Mouse (Mus musculus) midbrain, embryonic 11.5 days (tissue): ENCODE measurements at regions not wholly inside any gene's neighbourhood (a gene's known extent, or its start where the extent isn't known, plus 50 kb on each side); places are given as distances from the start of the nearest gene placed in this dataset.

Source experiments
- ATAC-seq: fragments of 200-750 bp; cut with Nextera tagmentation; 2 replicates; pipeline ENCODE4 v1.8.0; 2017; ENCODE audit warnings: moderate TSS enrichment, moderate library complexity; ENCODE audit not compliant: low FRiP score
- DNase-seq: peaks from one replicate; pipeline ENCODE4 v3.0.0; 2015; ENCODE audit warnings: low spot score; ENCODE audit errors: missing footprints
- H3K27ac ChIP-seq: fragments of 300-500 bp; sonication (generic); 2 replicates; pipeline ENCODE4 v1.5.1; 2014; ENCODE audit warnings: low read depth, low read length
- H3K27me3 ChIP-seq: fragments of 300-500 bp; sonication (generic); 2 replicates; pipeline ENCODE4 v1.6.1; 2014; ENCODE audit warnings: mild to moderate bottlenecking, low read length, moderate library complexity, mixed read lengths; ENCODE audit not compliant: control insufficient read depth, insufficient read depth
- H3K36me3 ChIP-seq: fragments of 300-500 bp; sonication (generic); 2 replicates; pipeline ENCODE4 v1.6.1; 2014; ENCODE audit warnings: mild to moderate bottlenecking, low read length, moderate library complexity, mixed read lengths; ENCODE audit not compliant: control insufficient read depth, insufficient read depth
- H3K4me1 ChIP-seq: fragments of 300-500 bp; sonication (generic); 2 replicates; pipeline ENCODE4 v1.6.1; 2014; ENCODE audit warnings: low read length; ENCODE audit not compliant: control insufficient read depth, insufficient read depth
- H3K4me2 ChIP-seq: fragments of 300-500 bp; sonication (generic); 2 replicates; pipeline ENCODE4 v1.6.1; 2014; ENCODE audit warnings: mild to moderate bottlenecking, moderate library complexity
- H3K4me3 ChIP-seq: fragments of 300-500 bp; sonication (generic); 2 replicates; pipeline ENCODE4 v1.5.1; 2014; ENCODE audit warnings: low read depth, low read length
- H3K9ac ChIP-seq: fragments of 300-500 bp; sonication (generic); 2 replicates; pipeline ENCODE4 v1.6.1; 2014; ENCODE audit warnings: low read length
- H3K9me3 ChIP-seq: fragments of 300-500 bp; sonication (generic); 2 replicates; pipeline ENCODE4 v1.6.1; 2016; ENCODE audit warnings: low read length; ENCODE audit not compliant: control insufficient read depth
- WGBS: fragments of 180-500 bp; shearing (Covaris S2); extraction: QIAGEN DNeasy Blood & Tissue Kit; methylation state at CpG from one replicate; pipeline ENCODE4 v1.1.7; 2014; 5-methylcytosine and 5-hydroxymethylcytosine counted together

DNA sequence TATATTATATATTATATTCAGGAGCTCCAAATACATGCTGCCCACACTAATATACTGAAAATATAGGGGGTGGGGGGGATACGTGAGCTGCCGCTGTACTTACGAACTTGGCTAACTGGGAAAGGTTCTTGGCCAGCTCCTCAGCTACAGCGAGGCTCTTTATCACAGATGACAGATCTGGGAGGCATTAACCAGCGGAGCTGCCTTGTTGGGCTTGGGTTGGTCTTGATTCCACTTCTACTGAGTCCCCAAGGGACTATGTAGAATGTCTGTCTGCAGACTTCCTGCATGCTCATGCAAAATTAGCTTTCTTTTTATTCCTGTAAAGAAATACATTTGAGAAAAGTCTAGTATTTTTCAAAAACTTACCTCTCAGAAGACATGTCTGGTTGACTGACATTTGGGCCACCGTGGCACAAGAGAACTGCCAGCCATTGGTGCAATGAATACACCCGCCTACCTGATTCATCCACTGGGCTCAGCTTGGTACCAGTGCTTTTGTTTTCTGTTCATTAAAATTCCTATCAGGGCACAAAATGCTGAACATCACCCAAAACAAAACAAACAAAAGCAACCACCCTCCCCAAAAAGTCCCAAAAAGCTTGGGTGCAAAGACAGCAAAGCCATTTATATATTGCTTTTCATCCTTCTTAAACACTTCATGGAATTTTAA is 253.2 kb downstream of the Spry2 start:
- Histone ChIP-seq H3K36me3 (no peaks in the 10 kb centered on the region), H3K27me3 (no peaks in the 10 kb centered on the region), H3K4me2 (no peak overlapping the region), H3K9me3 (no peaks in the 10 kb centered on the region), H3K4me3 (no peak overlapping the region), H3K4me1 (no peaks in the 10 kb centered on the region), H3K27ac (no peak overlapping the region), H3K9ac (no peak overlapping the region)
- 90% methylated on average over 7 of the region's 7 CpGs for WGBS
- peak; percentile 72 for DNase-seq
- no peak for ATAC-seq

DNA sequence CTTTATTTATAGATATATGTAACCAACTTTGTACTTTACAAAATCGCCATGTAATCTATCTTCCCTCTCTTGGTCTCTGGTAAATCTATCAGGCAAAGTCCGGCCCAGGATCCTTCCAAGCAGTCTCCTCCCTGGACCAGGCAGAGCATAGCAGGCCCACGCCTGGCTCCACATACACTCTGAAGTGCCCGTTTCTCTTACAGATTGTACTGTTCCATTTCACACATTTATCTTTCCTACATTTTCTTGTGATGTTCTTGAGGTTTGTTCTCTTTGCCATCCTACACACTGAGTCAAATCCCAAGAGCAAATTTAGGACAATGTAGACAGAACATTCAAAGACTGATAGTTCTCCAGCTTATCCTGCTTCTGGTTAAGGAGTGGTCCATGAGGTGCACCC is 264.3 kb downstream of the Spry2 start:
- DNase-seq, result no peak
- Histone ChIP-seq H3K36me3 (no peaks in the 10 kb centered on the region), H3K27me3 (no peaks in the 10 kb centered on the region), H3K9me3 (no peaks in the 10 kb centered on the region), H3K4me2 (no peak overlapping the region), H3K4me1 (peaks cover 6% of the 10 kb centered on the region), H3K9ac (no peak overlapping the region), H3K27ac (no peak overlapping the region), H3K4me3 (no peak overlapping the region)
- WGBS, result 89% methylated on average over 4 of the region's 4 CpGs
- ATAC-seq, result no peak

DNA sequence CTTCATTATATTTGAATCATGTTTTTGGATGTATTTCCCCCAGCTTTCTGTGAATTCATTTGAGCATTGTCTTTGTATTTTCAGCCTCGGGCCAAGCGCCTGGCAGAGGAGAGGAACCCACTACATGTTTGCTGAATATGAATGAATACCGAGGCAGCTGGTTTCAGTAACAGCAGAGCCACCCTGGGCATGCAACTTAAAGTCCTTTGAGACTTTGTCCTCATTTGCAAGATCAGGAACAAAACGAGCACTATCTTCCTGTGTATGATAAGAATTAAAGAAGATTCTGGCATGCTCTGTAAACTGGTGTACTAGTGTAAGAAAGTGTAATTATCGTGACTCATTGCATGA is 265.0 kb downstream of the Spry2 start:
- DNase-seq (no peak), ATAC-seq (no peak)
- no peak overlapping the region for H3K4me3 ChIP-seq
- no peak overlapping the region; the same call in 1 of the 2 replicates for H3K27ac ChIP-seq
- no peak overlapping the region for H3K4me2 ChIP-seq
- H3K36me3 ChIP-seq, result no peaks in the 10 kb centered on the region
- no peak overlapping the region for H3K9ac ChIP-seq
- no peaks in the 10 kb centered on the region for H3K27me3 ChIP-seq
- H3K9me3 ChIP-seq, result no peaks in the 10 kb centered on the region
- 70% methylated on average over 5 of the region's 5 CpGs for WGBS
- H3K4me1 ChIP-seq, result peaks cover 6% of the 10 kb centered on the region

DNA sequence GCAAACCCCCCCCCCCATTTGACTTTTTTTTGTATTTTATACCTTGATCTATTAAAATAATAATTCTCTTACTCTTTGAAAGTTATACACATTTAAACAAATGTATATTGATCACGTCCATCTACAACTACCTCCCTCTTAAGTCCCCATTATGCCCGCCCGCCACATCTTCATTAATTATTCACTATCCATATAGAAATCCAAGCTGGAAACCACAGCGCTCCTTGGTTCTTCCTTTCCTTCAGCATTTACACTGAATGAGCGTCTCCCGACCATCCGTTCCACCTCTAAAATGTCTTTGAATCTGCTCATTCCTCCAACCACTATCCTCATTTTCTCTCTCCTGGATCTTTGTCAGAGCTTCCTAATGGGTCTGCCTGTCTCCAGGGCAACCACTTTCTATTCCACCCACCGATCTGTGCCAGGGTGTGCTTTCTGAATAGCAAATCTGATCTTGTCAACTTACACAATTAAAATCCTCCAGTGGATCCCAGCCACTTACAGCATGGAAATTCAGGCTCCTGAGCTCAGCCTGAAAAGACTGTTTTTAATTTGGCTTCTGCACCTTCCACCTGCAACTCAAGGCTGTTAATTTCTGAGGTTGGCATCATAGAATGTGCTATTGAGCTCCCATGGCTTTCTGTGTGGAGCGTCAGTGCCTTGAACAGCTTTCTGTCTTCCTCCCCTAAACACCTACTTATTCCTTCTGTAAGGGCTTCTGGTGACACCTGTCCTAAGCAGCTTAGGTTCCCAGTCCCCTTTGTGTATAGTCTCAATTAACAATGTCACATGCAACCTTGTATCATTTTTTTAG is 265.5 kb downstream of the Spry2 start:
- Histone ChIP-seq H3K4me1 (peaks cover 6% of the 10 kb centered on the region), H3K9ac (no peak overlapping the region), H3K4me3 (no peak overlapping the region), H3K27ac (peak overlapping the region; percentile 32; the same call in 1 of the 2 replicates), H3K9me3 (no peaks in the 10 kb centered on the region), H3K27me3 (no peaks in the 10 kb centered on the region), H3K4me2 (no peak overlapping the region), H3K36me3 (no peaks in the 10 kb centered on the region)
- DNase-seq (no peak), ATAC-seq (peak; percentile 81)
- 52% methylated on average over 9 of the region's 9 CpGs for WGBS

DNA sequence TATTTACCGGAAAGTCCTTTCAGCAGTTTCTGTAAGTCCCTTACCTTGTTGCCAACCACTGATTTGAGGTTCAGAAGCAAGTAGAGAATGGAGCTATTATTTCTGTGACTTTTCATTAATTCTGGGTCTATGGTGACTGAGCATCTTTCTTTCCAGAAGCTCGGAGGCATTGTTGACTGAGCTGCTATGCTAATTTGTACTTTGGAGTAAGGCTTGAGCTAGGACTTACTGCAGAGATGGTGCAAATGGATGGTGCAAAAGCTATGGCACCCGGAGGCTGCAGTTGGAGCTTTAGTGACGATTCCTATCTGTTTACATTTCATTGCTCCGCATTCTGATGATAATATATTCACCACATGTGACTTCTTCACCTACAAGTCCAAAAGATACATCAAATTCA is 266.2 kb downstream of the Spry2 start:
- no peak overlapping the region for H3K4me3 ChIP-seq
- no peak overlapping the region for H3K27ac ChIP-seq
- DNase-seq (no peak), ATAC-seq (no peak)
- peaks cover 6% of the 10 kb centered on the region for H3K4me1 ChIP-seq
- 78% methylated on average over 5 of the region's 5 CpGs for WGBS
- no peaks in the 10 kb centered on the region for H3K36me3 ChIP-seq
- H3K9me3 ChIP-seq, result no peaks in the 10 kb centered on the region
- H3K9ac ChIP-seq, result no peak overlapping the region
- H3K4me2 ChIP-seq, result no peak overlapping the region
- no peaks in the 10 kb centered on the region for H3K27me3 ChIP-seq

DNA sequence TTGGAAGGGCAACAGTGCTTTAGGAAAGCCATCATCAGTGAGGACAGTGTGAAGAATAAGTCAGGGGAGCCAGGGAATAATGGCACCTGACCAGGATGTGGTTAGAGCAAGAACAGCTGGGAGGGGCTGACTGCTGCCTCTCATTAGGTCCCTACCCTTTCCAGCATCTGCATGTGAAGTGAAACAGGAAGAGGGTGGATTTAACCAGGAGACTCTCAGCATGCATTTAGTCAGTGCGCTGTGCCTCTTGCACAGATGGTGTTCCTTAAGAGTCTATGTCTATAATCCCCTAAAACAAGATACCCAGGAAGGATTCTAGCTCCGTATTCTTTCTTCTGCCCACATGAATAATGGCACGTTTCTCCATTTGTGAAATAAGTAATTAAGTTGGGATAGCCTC is 267.9 kb downstream of the Spry2 start:
- Histone ChIP-seq H3K9me3 (no peaks in the 10 kb centered on the region), H3K4me2 (no peak overlapping the region), H3K36me3 (no peaks in the 10 kb centered on the region), H3K4me3 (no peak overlapping the region), H3K27me3 (no peaks in the 10 kb centered on the region), H3K9ac (no peak overlapping the region), H3K4me1 (peaks cover 6% of the 10 kb centered on the region), H3K27ac (no peak overlapping the region)
- WGBS, result 60% methylated on average over 3 of the region's 3 CpGs
- no peak for DNase-seq
- no peak for ATAC-seq

DNA sequence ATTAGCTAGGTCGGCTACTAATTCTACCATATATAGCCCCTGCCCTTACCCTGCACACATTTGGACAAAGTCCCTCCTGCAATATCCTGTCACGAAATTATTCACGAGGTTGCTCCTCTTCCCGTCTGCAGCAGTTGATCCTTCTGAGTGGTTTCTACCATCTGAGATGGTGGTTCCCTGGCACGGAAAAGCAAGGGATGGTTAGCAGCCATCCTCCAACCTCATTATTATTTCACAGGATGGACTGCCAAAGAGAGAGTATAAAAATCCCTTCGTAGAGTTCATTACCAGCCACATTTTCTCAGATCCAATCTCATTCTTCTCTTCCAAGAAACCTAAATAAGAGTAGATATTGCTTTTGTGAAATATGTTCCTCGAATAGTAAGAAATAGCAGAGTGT is 272.2 kb downstream of the Spry2 start:
- ATAC-seq (no peak), DNase-seq (no peak)
- Histone ChIP-seq H3K9me3 (no peaks in the 10 kb centered on the region), H3K4me3 (no peak overlapping the region), H3K27me3 (no peaks in the 10 kb centered on the region), H3K4me1 (no peaks in the 10 kb centered on the region), H3K27ac (no peak overlapping the region), H3K4me2 (no peak overlapping the region), H3K9ac (no peak overlapping the region), H3K36me3 (no peaks in the 10 kb centered on the region)
- 87% methylated on average over 7 of the region's 7 CpGs for WGBS

DNA sequence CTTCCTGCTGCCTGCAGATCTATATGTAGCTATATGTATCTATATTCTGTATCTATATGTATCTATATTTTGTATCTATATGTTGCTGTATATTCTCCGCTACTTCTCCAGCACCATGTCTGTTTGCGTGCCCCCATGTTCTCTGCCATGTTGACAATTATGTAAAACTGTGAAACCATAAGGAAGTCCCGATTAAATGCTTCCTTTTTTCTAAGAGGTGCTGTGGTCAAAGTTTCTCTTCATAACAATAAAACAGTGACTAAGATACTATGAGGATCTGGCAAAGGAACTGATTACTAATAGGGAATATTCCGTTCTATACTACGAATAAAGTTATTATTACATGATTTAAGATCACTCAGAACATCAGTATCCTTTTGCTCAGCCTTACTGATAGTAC is 274.5 kb downstream of the Spry2 start:
- Histone ChIP-seq H3K9me3 (no peaks in the 10 kb centered on the region), H3K9ac (no peak overlapping the region), H3K4me2 (no peak overlapping the region), H3K27ac (no peak overlapping the region), H3K4me1 (no peaks in the 10 kb centered on the region), H3K27me3 (no peaks in the 10 kb centered on the region), H3K36me3 (no peaks in the 10 kb centered on the region), H3K4me3 (no peak overlapping the region)
- 94% methylated on average over 5 of the region's 5 CpGs for WGBS
- ATAC-seq (no peak), DNase-seq (no peak)

DNA sequence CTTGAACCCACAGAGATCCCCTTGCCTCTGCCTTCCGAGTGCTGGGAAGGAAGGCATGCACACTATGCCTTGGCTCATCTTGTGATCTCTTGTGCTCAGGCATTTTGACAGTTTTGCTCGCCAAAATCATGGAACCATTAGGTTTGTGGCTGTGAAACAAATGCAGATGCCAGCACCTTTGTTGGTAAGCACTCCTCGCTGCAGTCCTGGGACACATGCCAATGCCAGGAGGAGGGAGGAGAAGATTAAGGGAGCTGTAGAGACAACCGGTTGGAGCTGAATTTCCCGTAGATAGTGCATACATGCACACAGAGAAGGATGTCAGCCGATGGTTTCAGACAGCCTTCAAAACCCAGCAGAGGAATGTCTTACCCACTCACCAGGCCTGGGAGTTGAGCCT is 275.5 kb downstream of the Spry2 start:
- Histone ChIP-seq H3K27me3 (no peaks in the 10 kb centered on the region), H3K9ac (no peak overlapping the region), H3K9me3 (no peaks in the 10 kb centered on the region), H3K36me3 (no peaks in the 10 kb centered on the region), H3K4me2 (no peak overlapping the region), H3K4me1 (no peaks in the 10 kb centered on the region), H3K4me3 (no peak overlapping the region), H3K27ac (no peak overlapping the region)
- 82% methylated on average over 6 of the region's 6 CpGs for WGBS
- ATAC-seq (no peak), DNase-seq (no peak)
